Mouse (Mus musculus): ENCODE measurements around the gene Apc2.

Apc2 gene

GRCm38 (mm10) chr10:80321014-80321669 is 25.4 kb downstream of the Apc2 start:
- DNase-seq (ENCODE audit: low spot score): no peak

GRCm38 (mm10) chr10:80321670-80322581 is 26.1 kb downstream of the Apc2 start:
- no peak for DNase-seq (ENCODE audit: low spot score)

GRCm38 (mm10) chr10:80322811-80323211 is 27.0 kb downstream of the Apc2 start:
- no peak for DNase-seq (ENCODE audit: low spot score)

GRCm38 (mm10) chr10:80323261-80324119 is 27.7 kb downstream of the Apc2 start:
- no peak for DNase-seq (ENCODE audit: low spot score)

- DNase-seq (ENCODE audit: low spot score): no peak
These were observed 28.6 kb downstream of the Apc2 start for GRCm38 (mm10) chr10:80324120-80325037.

GRCm38 (mm10) chr10:80325045-80325444 is 29.3 kb downstream of the Apc2 start:
- no peak for DNase-seq (ENCODE audit: low spot score)

- DNase-seq (ENCODE audit: low spot score): peak; percentile 94
These were observed 33.7 kb downstream of the Apc2 start, which contains the start of the genes Pcsk4 and Reep6 for GRCm38 (mm10) chr10:80329273-80330081. TSS of gene Pcsk4 (minus strand) at chr10:80329498. TSS of gene Reep6 (plus strand) at chr10:80329953.

- DNase-seq (ENCODE audit: low spot score): no peak
These were observed 34.3 kb downstream of the Apc2 start for GRCm38 (mm10) chr10:80330084-80330483.

GRCm38 (mm10) chr10:80330888-80331287 is 35.1 kb downstream of the Apc2 start:
- DNase-seq (ENCODE audit: low spot score): no peak

GRCm38 (mm10) chr10:80331636-80332524 is 36.1 kb downstream of the Apc2 start:
- no peak for DNase-seq (ENCODE audit: low spot score)

GRCm38 (mm10) chr10:80332525-80332989 is 36.8 kb downstream of the Apc2 start:
- DNase-seq (ENCODE audit: low spot score): no peak

GRCm38 (mm10) chr10:80336263-80336662 is 40.5 kb downstream of the Apc2 start:
- DNase-seq (ENCODE audit: low spot score): no peak

- DNase-seq (ENCODE audit: low spot score): peak; percentile 74
These were observed 44.4 kb downstream of the Apc2 start for GRCm38 (mm10) chr10:80339941-80340750.

- DNase-seq (ENCODE audit: low spot score): no peak
These were observed 45.2 kb downstream of the Apc2 start for GRCm38 (mm10) chr10:80341026-80341425.

- no peak for DNase-seq (ENCODE audit: low spot score)
These were observed 45.9 kb downstream of the Apc2 start for GRCm38 (mm10) chr10:80341491-80342304.

- no peak for DNase-seq (ENCODE audit: low spot score)
These were observed 46.5 kb downstream of the Apc2 start for GRCm38 (mm10) chr10:80342305-80342748.

GRCm38 (mm10) chr10:80342749-80343424 is 47.1 kb downstream of the Apc2 start:
- no peak for DNase-seq (ENCODE audit: low spot score)

All from ovary, postnatal 10 days (tissue).